Mouse (Mus musculus) embryonic fibroblast, embryonic 13.5 days (primary cell): Measurements from ENCODE around the gene Trim7.

Experiments
- CTCF ChIP-seq: IDR thresholded peaks from 2 replicates; pipeline ENCODE4 v1.5.1; 2011; ENCODE audit warnings: mild to moderate bottlenecking, control low read depth, low read length, moderate library complexity, borderline replicate concordance; ENCODE audit not compliant: insufficient read depth
- POLR2A ChIP-seq: IDR thresholded peaks from 2 replicates; pipeline ENCODE4 v1.6.1; 2011; ENCODE audit warnings: low read depth, mild to moderate bottlenecking, control low read depth, low read length, moderate library complexity

DNA sequence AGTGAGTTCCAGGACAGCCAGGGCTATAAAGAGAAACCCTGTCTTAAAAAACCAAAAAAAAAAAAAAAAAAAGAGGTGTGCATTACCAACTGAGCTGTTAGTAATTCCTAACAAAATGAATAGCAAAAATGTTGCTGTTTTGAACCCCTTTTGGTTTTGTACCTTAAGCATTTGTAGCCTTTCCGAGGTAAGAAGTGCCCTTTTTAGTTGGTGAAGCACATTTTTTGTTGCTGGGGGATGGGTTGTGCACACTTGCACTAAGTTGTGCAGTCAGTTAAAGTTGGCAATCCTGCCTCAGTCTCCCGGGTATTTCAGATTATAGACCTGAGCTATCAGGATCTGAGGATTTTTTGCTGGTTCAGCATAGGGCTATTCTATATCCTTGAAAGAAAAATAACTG, 21.0 kb upstream of the Trim7 start:
- TF ChIP-seq CTCF, result no peak
- TF ChIP-seq POLR2A, result no peak
